8 mouse cellular contexts compared by ENCODE assay signal in genomic region chr5:106791241-106791572, GRCm38 (mm10).
DNase-seq lines count a peak whose midpoint lies in the region; ATAC-seq and TF ChIP-seq lines count a peak whose summit lies in the region.

No protein-coding gene starts in this region.

- H3K27ac ChIP-seq in CH12.LX (ENCODE audit: insufficient read depth, low read depth), result no peak overlapping the region
- H3K27ac ChIP-seq in cortical plate, adult 2 months (ENCODE audit: insufficient read depth, low read length), result no peak overlapping the region
- H3K27ac ChIP-seq in hindbrain, embryonic 15.5 days (replicated peaks), result no peak overlapping the region

- ATAC-seq in hindbrain, embryonic 15.5 days (ENCODE audit: low FRiP score, low read depth), result peak; percentile 60; the same call in 1 of the 2 replicates
- 0 out of 2 replicates have a peak, but pooled peaks have one; percentile 35 for ATAC-seq in megakaryocyte, adult 5-6 weeks (ENCODE audit: poor library complexity, severe bottlenecking)

- H3K9ac ChIP-seq in CH12.LX (ENCODE audit: insufficient read depth, low read depth), result no peak overlapping the region
- no peak overlapping the region for H3K9ac ChIP-seq in hindbrain, embryonic 15.5 days

- H3K9me3 ChIP-seq in CH12.LX (replicated peaks; ENCODE audit: low read length), result no peaks in the 10 kb centered on the region
- H3K9me3 ChIP-seq in hindbrain, embryonic 15.5 days, result no peaks in the 10 kb centered on the region

- H3K27me3 ChIP-seq in CH12.LX (replicated peaks), result no peaks in the 10 kb centered on the region
- no peaks in the 10 kb centered on the region for H3K27me3 ChIP-seq in hindbrain, embryonic 15.5 days

- peak overlapping the region; percentile 38 for H3K4me2 ChIP-seq in CH12.LX (ENCODE audit: insufficient read depth, low read depth, poor library complexity, severe bottlenecking)
- H3K4me2 ChIP-seq in hindbrain, embryonic 15.5 days, result no peak overlapping the region

- peak; percentile 26 to 89; a peak in 2 of 4 replicates for TF ChIP-seq CTCF in CH12.LX (conservative IDR thresholded peaks at IDR 0.05 in 1 of 2, IDR thresholded peaks at IDR 0.05 in 1 of 2; ENCODE audit: low read depth in 2 of 2, low read length in 2 of 2)
- TF ChIP-seq CTCF in cortical plate, adult 2 months (IDR thresholded peaks at IDR 0.05; ENCODE audit: extremely low read depth, insufficient read depth, low read length), result peak; percentile 72

- no peaks in the 10 kb centered on the region for H3K79me2 ChIP-seq in CH12.LX (replicated peaks; ENCODE audit: control insufficient read depth, extremely low read depth, insufficient read depth, poor library complexity, severe bottlenecking)

- TF ChIP-seq RAD21 in CH12.LX (IDR thresholded peaks at IDR 0.05; ENCODE audit: low read depth, low read length), result peak; percentile 91

- no peak overlapping the region for H3K4me3 ChIP-seq in CH12.LX (replicated peaks in 1 of 3; ENCODE audit: low read depth in 2 of 3, low read length in 2 of 3, poor library complexity in 1 of 3)
- H3K4me3 ChIP-seq in cortical plate, adult 2 months (ENCODE audit: insufficient read depth, low read length), result no peak overlapping the region
- H3K4me3 ChIP-seq in hindbrain, embryonic 15.5 days, result no peak overlapping the region

- 17% methylated on average over 6 of the region's 6 CpGs for WGBS in hindbrain, embryonic 15.5 days

- no peaks in the 10 kb centered on the region for H3K36me3 ChIP-seq in CH12.LX (replicated peaks in 1 of 2; ENCODE audit: control insufficient read depth in 1 of 2, insufficient read depth in 1 of 2, low read length in 1 of 2)
- no peaks in the 10 kb centered on the region for H3K36me3 ChIP-seq in hindbrain, embryonic 15.5 days

- no peak for TF ChIP-seq POLR2A in CH12.LX (IDR thresholded peaks at IDR 0.05; ENCODE audit: low read depth, low read length)
- TF ChIP-seq POLR2A in cortical plate, adult 2 months (IDR thresholded peaks at IDR 0.05; ENCODE audit: extremely low read depth, insufficient read depth, low read length), result no peak

- dilution Hi-C loops in CH12.LX (cut with MboI; ENCODE audit: extremely low pct_ligation_motif_present, extremely low pct_unique_long_range_greater_than_20kb, low sequenced_read_pairs), result no loop called here

- in situ Hi-C loops in CH12.LX (cut with MboI; ENCODE audit: low pct_ligation_motif_present, low pct_unique_long_range_greater_than_20kb, low sequenced_read_pairs), result loop anchor here (25.0 kb wide), 2 partner anchors 329 to 429 kb away; partner anchors contain the start of gene Barhl2

- TF ChIP-seq EP300 in CH12.LX (IDR thresholded peaks at IDR 0.05; ENCODE audit: low read length), result no peak

- peak; percentile 4 to 18 for DNase-seq in heart, adult 18-20 months
- DNase-seq in heart, adult 11 months, result no peak
- peak; percentile 62 for DNase-seq in CH12.LX (ENCODE audit: extremely low read depth)
- peak; percentile 53 for DNase-seq in thymus, postnatal 4 days
- DNase-seq in ovary, postnatal 10 days (ENCODE audit: low spot score), result no peak

- H3K4me1 ChIP-seq in CH12.LX (ENCODE audit: control insufficient read depth in 1 of 2, insufficient read depth in 2 of 2), result peaks cover 1 to 4% of the 10 kb centered on the region in 2 experiments; a peak in 2 of 4 replicates
- H3K4me1 ChIP-seq in cortical plate, adult 2 months (ENCODE audit: control insufficient read depth, insufficient read depth, low read length), result no peaks in the 10 kb centered on the region
- H3K4me1 ChIP-seq in hindbrain, embryonic 15.5 days (replicated peaks), result no peaks in the 10 kb centered on the region

TF ChIP-seq in CH12.LX, 34 proteins besides CTCF, POLR2A, EP300 and RAD21:
- TF ChIP-seq POLR2AphosphoS2 (IDR thresholded peaks at IDR 0.05; ENCODE audit: low read depth, low read length) (no peak), SMC3 (IDR thresholded peaks at IDR 0.05; ENCODE audit: low read depth, low read length) (peak; percentile 75), GABPA (IDR thresholded peaks at IDR 0.05; ENCODE audit: insufficient replicate concordance, low read depth, low read length) (no peak), ZC3H11A (IDR thresholded peaks at IDR 0.05; ENCODE audit: low read depth, low read length) (peak; percentile 38; the same call in 1 of the 2 replicates), ZNF384 (IDR thresholded peaks at IDR 0.05; ENCODE audit: low read depth, low read length) (no peak), MAX (IDR thresholded peaks at IDR 0.05; ENCODE audit: low read length) (peak; percentile 54), CHD2 (IDR thresholded peaks at IDR 0.05; ENCODE audit: low read length) (no peak), MYC (IDR thresholded peaks at IDR 0.05; ENCODE audit: low read depth, low read length) (peak; percentile 81), MAFK (IDR thresholded peaks at IDR 0.05; ENCODE audit: insufficient replicate concordance, low read length) (no peak)

Comparison
In these comparisons a context has a peak if more than half of its experiments do, and no peak if none do; other contexts are left out.
1. DNase-seq: peak in heart, adult 18-20 months (2 of 2), CH12.LX (single experiment) and thymus, postnatal 4 days (single experiment); none in heart, adult 11 months (single experiment) and ovary, postnatal 10 days (single experiment).